Mouse (Mus musculus) natural killer cell, adult 2 months (primary cell): Measurements from ENCODE around the gene Prr19.

Source experiments
- DNase-seq, 2 experiments: peaks; one replicate each; pipeline ENCODE4 v3.0.0; 2022; ENCODE audit warnings: low spot score in 2 of 2

The Prr19 gene

DNA sequence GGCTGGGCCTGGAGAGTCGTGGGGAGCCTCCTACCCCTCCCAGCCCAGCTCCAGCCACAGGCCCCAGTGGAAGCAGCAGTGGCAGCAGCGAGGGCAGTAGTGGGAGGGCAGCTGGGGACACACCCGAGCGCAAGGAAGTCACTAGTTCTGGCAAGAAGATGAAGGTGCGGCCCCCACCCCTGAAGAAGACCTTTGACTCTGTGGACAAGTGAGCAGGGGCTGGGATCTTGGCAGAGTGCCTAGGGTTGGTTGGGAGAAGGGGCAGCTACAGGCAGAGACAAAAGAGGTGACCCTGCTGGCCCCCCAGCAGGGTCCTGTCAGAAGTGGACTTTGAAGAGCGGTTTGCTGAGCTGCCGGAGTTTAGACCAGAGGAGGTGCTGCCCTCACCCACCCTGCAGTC, 9.1 kb upstream of the Prr19 start:
- no peak for DNase-seq

DNA sequence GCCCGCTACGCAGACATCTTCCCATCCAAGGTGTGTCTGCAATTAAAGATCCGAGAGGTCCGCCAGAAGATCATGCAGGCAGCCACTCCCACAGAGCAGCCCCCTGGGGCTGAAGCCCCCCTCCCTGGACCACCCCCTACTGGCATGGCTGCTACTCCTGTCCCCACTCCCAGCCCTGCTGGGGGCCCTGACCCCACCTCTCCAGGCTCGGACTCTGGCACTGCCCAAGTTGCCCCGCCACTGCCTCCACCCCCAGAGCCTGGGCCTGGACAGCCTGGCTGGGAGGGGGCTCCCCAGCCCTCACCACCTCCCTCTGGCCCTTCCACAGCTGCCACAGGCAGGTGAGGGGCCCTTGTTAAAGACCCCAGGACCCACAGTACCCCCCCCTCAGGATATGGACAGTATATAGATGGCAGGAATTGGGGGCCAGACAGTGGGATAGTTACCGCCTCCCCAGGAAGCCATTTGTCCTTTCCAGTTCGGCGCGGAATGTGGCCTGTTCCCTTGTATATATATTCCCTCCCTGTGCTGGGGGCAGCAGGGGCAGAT, 7.9 kb upstream of the Prr19 start:
- DNase-seq: no peak

DNA sequence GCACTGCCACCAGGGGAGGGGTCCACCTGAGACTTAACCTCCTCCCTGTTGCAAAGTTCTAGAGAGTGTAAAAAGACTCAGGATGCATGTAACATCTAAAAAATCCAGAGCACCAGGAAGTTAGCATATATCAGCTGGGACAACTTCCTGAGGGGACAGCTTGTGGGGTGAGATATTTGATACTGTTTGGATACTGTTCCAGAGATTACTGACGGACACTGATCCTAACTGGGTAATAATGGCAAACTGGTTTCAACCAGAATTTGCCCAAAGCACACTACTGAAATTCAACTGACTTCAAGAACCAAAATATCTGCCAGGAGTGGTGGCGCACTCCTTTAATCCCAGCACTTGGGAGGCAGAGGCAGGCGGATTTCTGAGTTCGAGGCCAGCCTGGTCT, 6.7 kb upstream of the Prr19 start:
- DNase-seq: no peak

DNA sequence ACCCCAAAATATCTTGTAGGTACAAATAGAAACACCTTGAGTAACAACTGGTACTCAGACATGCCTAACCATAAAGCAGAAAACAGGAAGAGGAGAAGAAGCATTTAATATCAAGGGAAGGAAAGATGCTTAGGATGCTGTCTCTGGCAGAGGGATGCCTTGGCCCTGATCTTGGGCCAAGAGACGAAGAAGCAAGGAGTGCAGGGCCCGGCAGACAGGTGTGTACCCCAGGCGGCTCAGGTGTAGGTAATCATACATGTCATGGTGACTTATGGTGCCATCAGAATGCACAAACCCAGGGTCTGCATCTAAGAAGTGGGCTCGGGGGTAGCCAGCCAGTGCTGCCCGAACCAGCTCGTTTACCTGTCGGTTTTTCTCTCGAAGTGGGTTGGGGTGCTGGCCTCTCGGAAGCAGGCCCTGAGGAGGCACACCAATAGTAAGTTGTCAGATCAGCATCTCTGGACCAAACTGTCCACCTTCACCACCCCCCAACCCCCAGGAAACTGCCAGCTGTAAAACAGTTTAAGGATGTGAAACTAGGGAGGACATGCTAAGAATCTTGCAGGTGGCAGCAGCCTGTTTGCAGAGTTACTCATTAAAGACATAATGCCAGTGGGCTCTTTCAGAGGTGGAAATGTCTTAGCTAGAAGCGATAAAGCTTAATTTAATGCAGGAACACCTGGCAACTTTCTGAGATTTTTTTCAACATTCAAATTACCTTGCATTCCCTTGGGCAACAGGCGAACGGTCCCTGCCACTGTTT, 6.1 kb upstream of the Prr19 start:
- DNase-seq: no peak

DNA sequence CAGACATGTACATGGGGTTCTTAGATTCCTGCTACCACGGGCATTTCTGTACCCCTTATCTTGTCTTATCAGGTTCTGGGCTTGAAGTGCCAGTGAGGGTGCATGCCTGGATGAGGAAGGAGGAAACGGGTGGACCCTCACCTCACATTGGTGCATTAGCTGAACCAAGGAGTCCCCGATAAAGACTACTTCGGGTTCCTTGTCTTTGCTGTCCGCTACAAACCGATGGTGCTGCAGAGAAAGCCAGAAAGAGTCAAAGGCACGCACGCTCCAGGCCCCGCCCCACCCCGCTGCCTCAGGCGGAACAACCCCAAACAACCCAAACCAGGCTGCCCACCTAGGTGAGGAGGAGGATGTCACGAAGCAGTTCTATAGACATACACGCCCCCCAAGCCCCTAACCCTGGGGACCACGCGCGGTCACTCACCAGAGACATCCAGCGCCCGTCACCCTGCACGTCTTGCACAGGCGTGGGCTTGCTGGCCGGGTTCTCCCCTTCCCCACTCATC, 4.2 kb upstream of the Prr19 start:
- no peak for DNase-seq

DNA sequence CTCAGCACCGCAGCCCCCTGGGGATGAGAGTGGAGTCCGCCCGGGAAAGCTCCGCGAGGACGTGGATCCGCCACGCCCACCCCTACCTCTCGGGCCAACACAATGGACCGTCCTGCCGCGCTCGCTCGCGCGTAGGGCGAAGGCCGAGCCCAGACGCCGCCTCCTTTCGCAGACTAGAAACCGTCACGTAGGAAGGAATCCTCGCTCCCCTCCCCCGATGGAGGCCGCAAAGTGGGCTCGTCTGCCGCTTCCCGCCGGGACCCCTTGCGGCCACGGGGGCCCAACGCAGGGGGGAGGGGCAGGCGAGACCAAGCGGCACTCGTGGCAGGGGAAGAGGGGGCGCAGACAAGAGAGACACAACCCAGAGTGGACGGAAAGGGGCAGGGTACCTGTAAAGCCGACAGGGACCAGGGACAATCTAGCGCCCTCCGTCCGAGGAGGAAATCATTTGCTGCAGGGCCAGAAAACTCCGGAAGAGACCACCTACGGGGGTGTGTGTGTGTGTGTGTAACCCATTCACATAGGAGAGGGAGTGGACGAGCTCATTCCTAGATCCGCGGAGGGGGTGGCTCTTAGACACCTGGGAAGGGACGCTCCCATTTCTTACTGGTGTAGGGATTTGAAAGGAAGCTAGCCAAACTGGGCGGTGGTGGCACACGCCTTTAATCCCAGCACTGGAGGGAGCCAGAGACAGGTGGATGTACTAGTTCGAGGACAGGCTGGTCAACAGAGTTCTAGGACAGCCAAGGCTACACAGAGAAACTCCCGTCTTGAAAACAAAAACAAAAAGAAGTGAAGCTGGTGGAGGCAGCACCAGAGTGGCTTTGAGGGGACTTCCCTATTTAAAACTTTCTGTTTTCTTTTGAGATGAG, 3.5 kb upstream of the Prr19 start, which contains the start of gene Pafah1b3:
Gene Pafah1b3 (minus strand): TSS at position 533 of the 872 bp plus-strand sequence.
- peak in 1 of 2 experiments; percentile 46 for DNase-seq

DNA sequence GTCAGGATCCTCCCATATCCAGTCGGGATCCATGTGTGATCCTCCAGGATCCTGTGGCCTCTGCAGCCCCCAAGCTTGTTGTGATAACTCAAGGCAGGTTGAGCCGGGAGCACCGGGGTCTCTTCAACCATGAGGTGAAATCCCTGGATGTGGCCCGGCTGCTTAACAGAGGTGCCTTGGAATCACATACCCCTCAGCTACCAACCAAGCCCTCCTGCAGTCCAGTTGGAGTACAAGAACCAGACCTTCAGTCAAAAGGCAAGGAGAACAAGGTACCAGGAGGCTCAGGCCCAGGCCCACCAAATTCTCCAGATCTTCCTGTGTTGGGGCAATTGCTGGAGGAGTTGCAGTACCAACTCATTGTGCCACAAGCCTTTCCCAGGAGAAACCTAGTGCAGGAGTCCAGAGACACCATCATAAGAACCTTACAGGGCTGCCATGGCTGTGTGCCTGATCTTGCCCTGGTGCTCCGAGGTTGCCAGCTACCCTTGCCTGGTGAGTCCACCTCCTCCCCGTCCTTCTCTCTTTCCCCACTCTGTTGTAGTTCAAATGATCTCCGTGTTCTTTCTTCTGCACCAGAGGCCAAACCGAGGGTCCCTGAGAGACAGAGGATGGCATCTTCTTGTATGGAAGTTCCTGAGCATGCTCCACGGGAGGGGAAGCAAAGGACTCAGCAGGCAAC, 1.9 kb downstream of the Prr19 start:
- no peak for DNase-seq

DNA sequence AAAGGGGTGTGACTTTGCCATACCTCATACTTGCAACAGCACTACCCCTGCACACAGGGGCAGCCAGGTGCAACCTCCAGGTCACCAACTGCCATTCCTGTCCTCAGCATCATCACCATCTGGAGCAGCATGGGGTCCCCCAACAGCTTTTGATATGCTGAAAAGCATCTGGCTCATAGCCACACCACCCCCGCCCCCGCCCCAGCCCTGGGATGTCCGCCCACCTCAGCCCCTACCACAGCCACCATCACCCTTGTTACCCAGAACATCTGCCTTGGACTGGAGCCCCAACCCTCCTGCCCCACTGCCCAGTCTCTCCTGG, 2.4 kb downstream of the Prr19 start:
- DNase-seq: no peak

DNA sequence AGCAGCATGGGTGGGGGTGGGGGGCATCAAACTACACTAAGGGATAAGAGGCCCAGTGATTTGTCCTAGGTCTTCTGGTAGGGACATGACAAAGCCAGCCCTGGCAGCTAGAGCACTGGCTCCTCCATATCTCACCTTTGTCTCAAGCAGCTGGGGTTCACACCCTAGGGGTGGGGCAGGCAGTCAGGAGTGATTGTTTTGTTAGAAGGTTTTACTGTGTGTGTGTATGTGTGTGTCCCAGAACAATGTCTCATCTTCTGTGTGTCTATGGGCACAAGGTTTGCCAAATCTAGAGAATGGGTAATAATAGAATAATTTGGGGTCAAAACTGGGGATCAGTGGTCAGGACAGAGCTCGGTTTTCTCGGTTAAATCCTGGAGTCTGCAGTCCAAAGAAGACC, 4.3 kb downstream of the Prr19 start:
- no peak for DNase-seq

DNA sequence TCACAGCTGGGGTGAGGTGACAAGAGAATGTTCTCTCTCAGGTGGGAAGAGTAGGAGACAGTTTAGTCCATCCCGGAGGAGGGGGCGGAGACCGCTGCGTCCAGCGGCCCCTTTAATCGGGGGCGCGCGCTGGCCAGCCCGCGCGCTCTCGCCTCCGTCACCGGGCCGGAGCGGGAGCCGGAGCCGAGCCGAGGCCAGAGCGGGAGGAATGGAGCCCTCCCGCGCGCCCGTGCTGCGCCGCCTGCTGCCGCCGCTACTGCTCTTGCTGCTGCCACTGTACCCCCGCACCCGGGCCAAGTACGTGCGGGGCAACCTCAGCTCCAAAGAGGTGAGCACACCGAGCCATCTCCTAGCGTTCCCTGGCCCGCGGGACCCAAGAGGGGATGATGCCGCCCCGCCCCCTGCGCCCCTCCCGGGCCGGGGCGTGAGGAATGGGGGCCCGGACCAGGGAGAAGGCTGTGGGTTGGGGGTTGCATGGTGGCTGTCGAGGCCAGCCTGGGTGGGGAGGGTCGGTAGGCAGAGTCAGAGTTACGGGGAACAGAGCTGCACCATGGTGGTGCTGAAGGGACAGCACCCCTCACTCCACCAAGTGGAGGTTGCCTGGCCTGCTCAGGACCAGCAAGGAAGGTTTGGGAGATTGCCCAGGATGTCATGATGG, 4.9 kb downstream of the Prr19 start, which contains the start of gene Tmem145:
Gene Tmem145 (plus strand): TSS at position 151 of the 658 bp plus-strand sequence.
- DNase-seq: peak in 1 of 2 experiments; percentile 26

DNA sequence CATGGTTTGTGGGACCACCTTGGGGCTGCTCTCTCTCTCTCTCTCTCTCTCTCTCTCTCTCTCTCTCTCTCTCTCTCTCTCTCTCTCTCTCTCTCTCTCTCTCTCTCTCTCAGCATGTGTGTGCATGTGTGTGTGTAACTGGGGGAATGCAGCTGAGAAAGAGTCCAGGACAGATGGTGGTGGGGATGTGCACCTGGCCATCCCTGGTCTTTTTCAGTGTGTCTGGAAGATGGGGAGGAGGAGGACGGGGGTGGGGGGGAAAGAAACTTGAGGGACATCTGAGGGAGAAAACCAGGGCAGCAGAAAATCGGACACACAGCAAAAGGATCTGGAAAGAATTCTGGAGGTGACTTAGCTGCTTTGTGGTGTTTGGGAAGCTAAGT, 5.4 kb downstream of the Prr19 start:
- DNase-seq: no peak

DNA sequence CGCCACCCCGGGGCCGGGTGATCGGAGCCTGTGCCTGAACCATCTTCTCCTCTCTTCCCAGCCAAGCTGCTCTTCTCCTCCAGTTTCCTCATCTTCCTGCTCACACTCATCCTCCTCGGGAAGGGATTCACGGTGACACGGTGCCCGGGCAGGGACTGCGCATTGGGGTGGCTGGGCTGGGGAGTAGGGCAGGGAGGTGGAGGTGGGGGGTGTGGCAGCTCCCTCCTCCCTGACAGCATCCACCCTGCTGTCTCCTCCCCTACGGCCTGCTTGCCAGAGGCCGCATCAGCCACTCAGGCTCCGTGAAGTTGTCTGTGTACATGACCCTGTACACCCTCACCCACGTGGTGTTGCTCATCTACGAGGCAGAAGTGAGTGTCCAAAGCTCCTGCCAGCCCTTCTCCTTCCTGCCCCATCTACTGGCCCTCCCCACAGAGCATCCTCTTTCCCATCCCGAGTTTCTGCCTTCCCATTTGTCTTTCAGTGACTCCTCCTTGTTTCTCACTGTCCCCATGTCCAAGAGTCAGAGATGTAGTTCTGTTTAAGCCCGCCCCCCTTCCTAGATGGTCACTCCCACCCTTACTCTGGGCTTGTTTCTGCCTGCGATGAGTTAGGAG, 7.6 kb downstream of the Prr19 start:
- DNase-seq: no peak

DNA sequence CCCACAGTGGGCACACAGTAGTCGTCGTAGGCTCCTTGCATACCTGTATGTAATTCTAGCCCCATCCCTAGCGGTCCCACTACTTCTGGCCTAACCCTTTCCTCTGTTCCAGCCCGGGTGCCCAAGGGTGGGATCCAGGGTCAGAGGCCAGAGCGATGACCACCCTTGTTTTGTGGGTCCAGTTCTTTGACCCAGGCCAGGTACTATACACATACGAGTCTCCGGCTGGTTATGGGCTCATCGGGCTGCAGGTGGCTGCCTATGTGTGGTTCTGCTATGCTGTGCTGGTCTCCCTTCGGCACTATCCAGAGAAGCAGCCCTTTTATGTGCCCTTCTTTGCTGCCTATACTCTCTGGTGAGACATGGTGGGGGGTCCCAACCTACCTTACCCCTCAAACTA, 8.2 kb downstream of the Prr19 start:
- no peak for DNase-seq

DNA sequence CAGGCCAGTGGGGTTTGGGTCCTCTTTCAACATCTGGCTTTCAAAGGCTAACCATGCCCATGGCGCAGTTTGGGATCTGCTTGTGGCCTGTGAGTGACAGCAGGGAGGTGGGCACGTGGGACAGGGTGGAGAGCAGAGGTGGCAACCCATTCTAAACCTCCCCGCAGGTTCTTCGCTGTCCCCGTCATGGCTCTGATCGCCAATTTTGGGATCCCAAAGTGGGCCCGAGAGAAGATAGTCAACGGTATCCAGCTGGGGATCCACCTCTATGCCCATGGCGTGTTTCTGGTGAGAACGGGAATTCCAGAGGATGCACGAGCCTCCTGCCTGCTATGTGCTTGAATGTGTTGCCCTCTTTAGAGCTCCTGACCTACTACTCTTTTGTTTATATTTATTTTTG, 10.0 kb downstream of the Prr19 start:
- no peak for DNase-seq

DNA sequence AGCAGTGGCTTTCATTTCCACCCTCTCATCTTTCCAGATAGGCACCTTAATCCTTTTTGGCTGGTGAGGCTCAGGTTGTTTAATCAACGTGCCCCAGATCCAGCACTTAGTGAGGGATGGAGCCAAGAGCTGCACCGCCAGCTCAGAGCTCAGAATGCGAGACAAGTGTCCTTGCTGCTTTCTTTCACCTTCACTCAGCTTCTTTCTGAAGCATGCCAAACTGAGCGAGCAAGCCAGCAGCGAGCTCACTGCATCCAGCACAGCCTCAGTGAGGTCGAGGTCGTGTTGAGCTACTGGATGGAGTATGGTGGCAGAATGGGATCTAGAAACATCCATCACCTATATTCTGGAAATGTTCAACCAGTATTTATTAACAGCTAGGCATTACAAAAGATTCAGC, 12.1 kb downstream of the Prr19 start:
- no peak for DNase-seq

DNA sequence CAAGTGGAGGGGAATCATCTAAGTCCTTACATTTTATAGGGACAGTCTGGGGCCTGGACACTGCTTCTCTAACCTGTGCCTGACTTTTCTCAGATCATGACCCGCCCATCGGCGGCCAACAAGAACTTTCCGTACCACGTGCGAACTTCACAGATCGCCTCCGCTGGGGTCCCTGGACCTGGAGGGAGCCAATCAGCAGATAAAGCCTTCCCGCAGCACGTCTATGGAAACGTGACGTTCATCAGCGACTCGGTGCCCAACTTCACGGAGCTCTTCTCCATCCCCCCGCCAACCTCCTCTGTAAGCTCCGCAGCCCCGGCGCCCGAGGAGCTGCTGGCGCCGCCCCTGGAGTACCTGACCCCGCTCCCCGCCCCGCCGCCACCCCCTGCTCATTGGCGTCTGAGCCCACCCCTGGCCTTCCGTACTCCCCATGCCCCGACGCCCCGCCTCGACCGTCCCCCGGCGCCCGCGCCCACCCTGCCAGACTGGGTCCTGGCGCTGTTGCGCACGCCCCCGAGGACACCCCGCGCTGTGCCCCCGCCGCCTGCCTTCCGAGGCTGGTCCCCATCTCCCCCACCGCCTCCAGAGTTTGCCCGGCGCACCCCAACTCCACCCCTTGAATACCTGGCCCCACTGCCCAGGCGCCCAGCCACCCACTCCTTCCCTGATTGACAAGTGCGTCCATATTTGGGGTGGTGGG, 13.5 kb downstream of the Prr19 start:
- DNase-seq: no peak

DNA sequence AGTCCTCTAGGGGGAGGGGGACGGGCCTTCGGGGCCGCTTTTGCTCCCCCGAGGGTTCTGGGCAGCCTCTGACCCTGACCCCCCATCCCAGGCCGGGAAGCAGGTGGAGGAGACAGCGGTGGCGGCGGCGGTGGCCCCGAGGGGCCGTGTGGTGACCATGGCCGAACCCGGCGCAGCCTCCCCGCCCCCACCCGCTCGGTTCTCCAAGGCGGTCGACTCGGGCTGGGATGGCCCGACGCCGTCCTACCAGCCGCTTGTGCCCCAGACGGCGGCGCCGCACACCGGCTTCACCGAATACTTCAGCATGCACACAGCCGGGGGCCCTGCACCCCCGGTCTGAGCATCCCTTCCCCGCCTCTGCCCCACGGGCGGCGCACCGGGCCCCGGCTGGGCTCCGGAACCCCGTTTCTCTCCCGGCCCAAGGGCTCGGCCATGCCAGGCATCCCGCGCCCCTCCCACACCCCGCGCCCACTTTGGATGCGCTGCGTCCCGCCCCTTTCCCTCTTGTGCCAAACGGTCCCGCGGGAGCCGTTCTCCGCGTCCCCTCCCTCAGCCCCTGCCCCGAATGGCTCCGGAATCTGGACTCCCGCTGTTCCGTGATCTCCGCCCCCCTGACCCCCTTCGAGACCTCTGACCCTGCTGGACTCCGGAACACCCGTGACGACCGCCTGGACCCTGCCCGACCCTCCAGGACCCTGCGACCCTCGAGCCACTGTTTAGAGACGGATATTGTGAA, 14.3 kb downstream of the Prr19 start:
- DNase-seq: no peak

DNA sequence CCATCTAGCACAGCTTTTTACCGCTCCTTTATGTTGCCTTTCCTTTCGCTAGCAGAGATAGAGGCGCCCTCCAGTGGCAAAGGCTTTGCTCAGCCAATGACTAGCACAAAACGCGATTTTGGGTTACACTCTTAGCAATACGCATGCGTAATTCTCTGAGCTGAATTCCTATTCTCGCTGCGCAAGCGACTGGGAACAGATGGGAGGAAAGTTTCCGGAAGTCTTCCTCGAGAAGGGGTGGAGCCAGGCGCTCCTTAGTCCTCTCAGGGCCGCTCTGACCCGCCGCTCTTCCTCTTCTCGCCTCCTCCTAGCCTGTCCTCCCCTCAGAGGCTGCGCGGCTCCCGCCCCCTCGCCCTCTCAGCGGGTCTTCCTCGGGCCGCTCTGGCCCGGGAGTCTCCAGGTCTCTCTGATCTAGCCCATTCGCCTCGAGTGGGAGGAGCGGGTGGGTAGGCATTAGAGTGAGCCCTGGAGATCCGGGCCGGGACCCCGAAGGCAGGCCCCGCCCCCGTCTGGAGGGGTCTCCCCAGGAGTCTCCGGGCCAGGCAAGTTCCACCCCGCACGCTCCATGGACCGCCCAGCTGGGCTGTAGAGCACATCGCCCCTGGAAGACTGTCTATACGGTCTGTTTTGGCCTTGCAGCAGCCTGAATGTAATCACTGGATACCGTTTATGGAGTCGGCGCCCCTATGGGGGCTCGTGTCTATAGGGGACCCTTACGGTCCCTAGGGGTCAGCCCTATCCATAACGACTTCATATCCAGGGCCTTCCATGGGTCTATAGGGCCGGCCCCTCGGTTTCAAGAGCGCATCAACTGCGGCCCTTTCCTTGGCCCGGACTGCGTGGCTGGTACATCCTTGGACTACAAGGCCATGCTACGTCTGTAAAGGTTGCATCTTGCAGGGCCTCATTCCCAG, 15.6 kb downstream of the Prr19 start, which contains the start of gene Megf8:
Gene Megf8 (plus strand): TSS at position 633 of the 914 bp plus-strand sequence.
- peak; percentile 83 to 89 for DNase-seq
